Mouse (Mus musculus): ENCODE results near the gene Ppp2r5e. TPM values are rescaled to one million over a fixed set of nuclear protein-coding genes. Genes with fewer than 3 reads are reported as not detected.

Ppp2r5e gene
- 9.7 and 27.8 TPM in 2 replicates for polyA plus RNA-seq (2021; fragmentation: Nextera tagmentation)
- long read RNA-seq, experiment 1, full-length matches to known transcripts: 45 of 123 reads
- long read RNA-seq, experiment 1, partial matches to known transcripts: 40 of 123 reads
- long read RNA-seq, experiment 1, other reads (novel, unspliced or antisense): 38 of 123 reads
- long read RNA-seq, experiment 2, partial matches to known transcripts: 7 of 14 reads
- long read RNA-seq, experiment 2, other reads (novel, unspliced or antisense): 7 of 14 reads

GRCm38 (mm10) chr12:75596154-75597002, at the start of gene Ppp2r5e:
Gene Ppp2r5e (minus strand): TSS chr12:75596245.

DNA sequence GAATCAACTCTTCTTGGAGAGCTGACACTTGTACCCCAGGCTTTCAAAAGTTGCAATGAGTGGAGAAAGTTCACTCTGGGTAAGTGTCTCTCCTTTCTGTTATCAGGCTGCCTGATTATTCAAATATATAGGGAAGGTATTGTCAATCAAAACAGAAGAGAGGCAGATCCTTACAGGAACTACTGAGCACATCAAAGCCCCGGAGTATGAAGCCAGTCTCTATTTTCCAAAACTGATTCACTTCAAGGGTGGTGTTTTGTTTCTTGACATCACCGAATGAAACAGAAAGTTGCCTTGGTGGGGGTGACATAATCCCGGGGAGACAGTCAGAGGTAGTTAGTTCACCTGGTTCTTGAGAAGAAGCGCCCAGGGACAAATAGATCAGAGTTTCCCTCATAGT, 179.4 kb downstream of the Ppp2r5e start, which contains the start of gene Gphb5:
Gene Gphb5, minus strand, starts transcription at position 101 of the 400 bp plus-strand sequence.

Other genes starting within 250 kb of the Ppp2r5e start
- gene Gphb5, start 179.5 kb downstream of the Ppp2r5e start, polyA plus RNA-seq (2021; fragmentation: Nextera tagmentation): not detected in 2 replicates
- 4.6 and 5.3 TPM in 2 replicates for gene Wdr89, start 73.3 kb upstream of the Ppp2r5e start, polyA plus RNA-seq (2021; fragmentation: Nextera tagmentation)
- 6.1 and 33.3 TPM in 2 replicates for gene Sgpp1, start 139.5 kb upstream of the Ppp2r5e start, polyA plus RNA-seq (2021; fragmentation: Nextera tagmentation)
- gene Syne2, start 221.9 kb upstream of the Ppp2r5e start, polyA plus RNA-seq (2021; fragmentation: Nextera tagmentation): 6.0 and 6.5 TPM in 2 replicates